Mouse (Mus musculus) cerebellum, adult 8-10 months (tissue): Measurements from ENCODE around the gene Adamts16.

Experiments used
- DNase-seq: peaks from one replicate; pipeline ENCODE4 v3.0.0; 2022

Gene Adamts16

GRCm38 (mm10) chr13:70761312-70761711 is 80.3 kb downstream of the Adamts16 start:
- DNase-seq = no peak

GRCm38 (mm10) chr13:70760186-70760585 is 81.4 kb downstream of the Adamts16 start:
- DNase-seq = no peak

- DNase-seq = no peak
Measured at GRCm38 (mm10) chr13:70746294-70747008, 95.2 kb downstream of the Adamts16 start.

GRCm38 (mm10) chr13:70744416-70745038 is 97.1 kb downstream of the Adamts16 start:
- DNase-seq = no peak

- no peak for DNase-seq
Measured at GRCm38 (mm10) chr13:70742693-70743092, 98.9 kb downstream of the Adamts16 start.

GRCm38 (mm10) chr13:70740281-70741240 is 101.0 kb downstream of the Adamts16 start:
- DNase-seq = no peak

- DNase-seq = no peak
Measured at GRCm38 (mm10) chr13:70738781-70739180, 102.8 kb downstream of the Adamts16 start.

- DNase-seq = no peak
Measured at GRCm38 (mm10) chr13:70736409-70736808, 105.2 kb downstream of the Adamts16 start.

- no peak for DNase-seq
Measured at GRCm38 (mm10) chr13:70734640-70735039, 107.0 kb downstream of the Adamts16 start.

- DNase-seq = no peak
Measured at GRCm38 (mm10) chr13:70733911-70734310, 107.7 kb downstream of the Adamts16 start.

- DNase-seq = no peak
Measured at GRCm38 (mm10) chr13:70733206-70733605, 108.4 kb downstream of the Adamts16 start.

- DNase-seq = no peak
Measured at GRCm38 (mm10) chr13:70732781-70733180, 108.8 kb downstream of the Adamts16 start.

- DNase-seq = no peak
Measured at GRCm38 (mm10) chr13:70731349-70731748, 110.3 kb downstream of the Adamts16 start.

- DNase-seq = no peak
Measured at GRCm38 (mm10) chr13:70729996-70730395, 111.6 kb downstream of the Adamts16 start.

GRCm38 (mm10) chr13:70726249-70726648 is 115.4 kb downstream of the Adamts16 start:
- DNase-seq = no peak

- no peak for DNase-seq
Measured at GRCm38 (mm10) chr13:70724635-70725034, 117.0 kb downstream of the Adamts16 start.

GRCm38 (mm10) chr13:70724108-70724622 is 117.4 kb downstream of the Adamts16 start:
- no peak for DNase-seq

- DNase-seq = no peak
Measured at GRCm38 (mm10) chr13:70719994-70720393, 121.6 kb downstream of the Adamts16 start.

GRCm38 (mm10) chr13:70718814-70719213 is 122.8 kb downstream of the Adamts16 start:
- no peak for DNase-seq

GRCm38 (mm10) chr13:70716022-70716421 is 125.6 kb downstream of the Adamts16 start:
- no peak for DNase-seq

- DNase-seq = no peak
Measured at GRCm38 (mm10) chr13:70714081-70714775, 127.4 kb downstream of the Adamts16 start.

- DNase-seq = no peak
Measured at GRCm38 (mm10) chr13:70713331-70713730, 128.3 kb downstream of the Adamts16 start.
